Mouse (Mus musculus): ENCODE measurements around the gene Chmp6.

Chmp6 gene

GRCm38 (mm10) chr11:119907711-119908110 is 5.5 kb upstream of the Chmp6 start:
- no peak for DNase-seq (ENCODE audit: low read depth, low spot score)

- no peak for DNase-seq (ENCODE audit: low read depth, low spot score)
Observed at GRCm38 (mm10) chr11:119909436-119909835, 3.8 kb upstream of the Chmp6 start.

GRCm38 (mm10) chr11:119912845-119913244 is 396 bp upstream of the Chmp6 start:
- DNase-seq (ENCODE audit: low read depth, low spot score), result no peak

- DNase-seq (ENCODE audit: low read depth, low spot score), result no peak
Observed at GRCm38 (mm10) chr11:119913935-119914314, 684 bp downstream of the Chmp6 start.

- no peak for DNase-seq (ENCODE audit: low read depth, low spot score)
Observed at GRCm38 (mm10) chr11:119914381-119914780, 1.1 kb downstream of the Chmp6 start.

- DNase-seq (ENCODE audit: low read depth, low spot score), result no peak
Observed at GRCm38 (mm10) chr11:119915666-119916065, 2.4 kb downstream of the Chmp6 start.

GRCm38 (mm10) chr11:119916102-119916790 is 3.0 kb downstream of the Chmp6 start:
- no peak for DNase-seq (ENCODE audit: low read depth, low spot score)

GRCm38 (mm10) chr11:119916834-119917469 is 3.7 kb downstream of the Chmp6 start:
- DNase-seq (ENCODE audit: low read depth, low spot score), result no peak

- DNase-seq (ENCODE audit: low read depth, low spot score), result no peak
Observed at GRCm38 (mm10) chr11:119918521-119918920, 5.3 kb downstream of the Chmp6 start.

GRCm38 (mm10) chr11:119919432-119919831 is 6.2 kb downstream of the Chmp6 start:
- DNase-seq (ENCODE audit: low read depth, low spot score), result no peak

- no peak for DNase-seq (ENCODE audit: low read depth, low spot score)
Observed at GRCm38 (mm10) chr11:119919897-119920296, 6.7 kb downstream of the Chmp6 start.

- DNase-seq (ENCODE audit: low read depth, low spot score), result no peak
Observed at GRCm38 (mm10) chr11:119920668-119921067, 7.4 kb downstream of the Chmp6 start.

- no peak for DNase-seq (ENCODE audit: low read depth, low spot score)
Observed at GRCm38 (mm10) chr11:119925176-119925575, 11.9 kb downstream of the Chmp6 start.

- DNase-seq (ENCODE audit: low read depth, low spot score), result no peak
Observed at GRCm38 (mm10) chr11:119926762-119927161, 13.5 kb downstream of the Chmp6 start.

GRCm38 (mm10) chr11:119928023-119928681 is 14.9 kb downstream of the Chmp6 start:
- DNase-seq (ENCODE audit: low read depth, low spot score), result no peak

- no peak for DNase-seq (ENCODE audit: low read depth, low spot score)
Observed at GRCm38 (mm10) chr11:119929603-119930265, 16.5 kb downstream of the Chmp6 start.

GRCm38 (mm10) chr11:119931809-119932208 is 18.6 kb downstream of the Chmp6 start:
- no peak for DNase-seq (ENCODE audit: low read depth, low spot score)

- no peak for DNase-seq (ENCODE audit: low read depth, low spot score)
Observed at GRCm38 (mm10) chr11:119933142-119933541, 19.9 kb downstream of the Chmp6 start.

- DNase-seq (ENCODE audit: low read depth, low spot score), result no peak
Observed at GRCm38 (mm10) chr11:119933819-119934583, 20.8 kb downstream of the Chmp6 start.

- DNase-seq (ENCODE audit: low read depth, low spot score), result no peak
Observed at GRCm38 (mm10) chr11:119934773-119935172, 21.5 kb downstream of the Chmp6 start.

- DNase-seq (ENCODE audit: low read depth, low spot score), result no peak
Observed at GRCm38 (mm10) chr11:119935457-119935856, 22.2 kb downstream of the Chmp6 start.

- DNase-seq (ENCODE audit: low read depth, low spot score), result no peak
Observed at GRCm38 (mm10) chr11:119936456-119936855, 23.2 kb downstream of the Chmp6 start.

Measured in telencephalon, adult 2 months (tissue).